Mouse (Mus musculus) regulatory T cell (primary cell): Measurements from ENCODE around the gene Gdpd1.
"Not testable (repeated sequence)": the region's sequence is repeated elsewhere in the genome, so short reads cannot be mapped to it uniquely, and the experiment has no call there.

ENCODE experiments used
- in situ Hi-C: fragments of 300-600 bp; cut with MboI, MseI; formaldehyde crosslinking; loops from one replicate; pipeline ENCODE4 v1.15.1; 2025; ENCODE audit warnings: high pct_unique_total_duplicates

The Gdpd1 gene

DNA sequence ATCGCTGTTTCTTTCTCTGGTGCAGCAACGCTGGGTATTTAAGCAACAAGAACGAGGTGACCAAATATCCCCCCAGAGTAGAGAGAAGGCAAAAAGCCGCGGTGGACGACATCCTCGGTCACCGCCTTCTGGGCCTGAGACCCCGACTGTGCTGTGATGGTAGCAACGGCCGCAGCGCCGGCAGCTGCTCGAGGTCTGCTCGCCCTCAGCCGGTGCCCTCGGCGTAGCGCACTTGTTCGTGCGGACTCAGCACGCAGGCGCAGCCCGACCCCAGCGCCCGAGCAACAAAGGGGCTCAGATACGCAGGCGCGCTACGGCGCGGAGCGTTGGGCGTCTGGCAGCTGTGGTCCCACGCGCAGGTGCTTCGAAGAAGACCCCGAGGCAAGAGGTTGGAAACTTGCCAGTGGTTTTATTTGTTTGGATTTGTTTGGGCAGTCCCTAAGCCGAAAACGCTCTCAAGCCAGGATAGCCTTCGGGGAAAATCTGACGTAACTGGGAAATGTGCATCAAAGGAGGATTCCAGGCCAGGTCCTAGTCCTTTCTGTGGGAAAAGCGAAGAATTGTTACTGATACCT, at the start of gene Gdpd1:
Gene Gdpd1, minus strand, starts transcription at position 197 of the 575 bp plus-strand sequence.
- in situ Hi-C loops, result no loop called here

DNA sequence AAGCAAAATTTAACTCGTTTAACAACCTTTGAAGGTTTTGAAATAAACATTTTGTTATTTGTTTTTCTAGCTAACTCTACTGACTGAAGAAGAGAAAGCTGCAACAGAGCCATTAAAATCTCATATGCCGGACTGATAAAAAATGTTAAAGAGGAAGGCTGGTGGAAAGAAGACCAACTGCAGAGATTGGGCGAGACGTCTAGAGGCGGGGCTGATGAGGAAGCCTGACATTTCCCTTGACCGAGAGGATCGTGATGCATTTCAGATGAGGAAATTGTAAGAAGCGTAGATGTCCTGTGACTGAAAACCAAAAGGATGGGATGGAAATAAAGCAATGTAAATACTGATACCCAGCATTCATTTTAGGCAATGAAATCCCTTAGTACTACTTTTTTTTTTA, 48.0 kb upstream of the Gdpd1 start:
- in situ Hi-C loops, result no loop called here

- in situ Hi-C loops, result no loop called here
Measured at GRCm38 (mm10) chr11:87110172-87110909, 36.5 kb upstream of the Gdpd1 start.

GRCm38 (mm10) chr11:87109519-87110171, 35.8 kb upstream of the Gdpd1 start:
- in situ Hi-C loops, result no loop called here

GRCm38 (mm10) chr11:87108755-87109518, 35.1 kb upstream of the Gdpd1 start, which contains the start of gene Ska2:
Gene Ska2 (plus strand): TSS chr11:87109234.
- in situ Hi-C loops, result no loop called here

- in situ Hi-C loops, result no loop called here
Measured at GRCm38 (mm10) chr11:87108409-87108754, 34.5 kb upstream of the Gdpd1 start, which contains the start of gene Prr11. Gene Prr11 (minus strand): TSS chr11:87108708.

GRCm38 (mm10) chr11:87087142-87087541, 13.3 kb upstream of the Gdpd1 start:
- in situ Hi-C loops, result loop anchor here (10.0 kb wide), 1 partner anchor 372 kb away; no protein-coding TSS in a partner anchor

- in situ Hi-C loops, result loop anchor here (10.0 kb wide), 1 partner anchor 372 kb away; no protein-coding TSS in a partner anchor
Measured at GRCm38 (mm10) chr11:87086290-87086984, 12.6 kb upstream of the Gdpd1 start, which contains the start of gene Smg8. Gene Smg8 (minus strand): TSS chr11:87086774.

DNA sequence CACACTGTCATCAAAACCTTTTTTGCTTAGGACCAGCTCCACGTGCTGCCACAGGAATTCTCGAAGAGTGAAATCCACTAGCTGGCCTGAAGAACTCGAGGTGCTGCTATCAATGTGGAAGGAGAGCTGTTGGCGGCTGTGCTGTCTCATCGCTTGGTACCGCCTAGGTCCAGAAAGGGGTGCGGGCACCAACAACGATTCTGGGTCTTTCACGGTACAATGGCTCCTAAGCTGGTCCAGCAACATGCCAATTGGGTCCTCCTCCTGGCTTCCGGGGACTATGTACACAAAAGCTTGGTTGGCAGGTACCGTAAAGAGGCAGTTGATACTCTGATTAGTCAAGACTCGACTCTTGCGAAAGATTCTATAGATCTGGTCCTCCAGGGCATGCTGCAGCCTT, 11.6 kb upstream of the Gdpd1 start:
- in situ Hi-C loops, result loop anchor here (10.0 kb wide), 1 partner anchor 371 kb away; no protein-coding TSS in a partner anchor

- in situ Hi-C loops, result loop anchor here (10.0 kb wide), 1 partner anchor 369 kb away; no protein-coding TSS in a partner anchor
Measured at GRCm38 (mm10) chr11:87083712-87084111, 9.8 kb upstream of the Gdpd1 start.

GRCm38 (mm10) chr11:87073343-87073865, 458 bp downstream of the Gdpd1 start:
- in situ Hi-C loops, result no loop called here

GRCm38 (mm10) chr11:87062087-87062486, 11.8 kb downstream of the Gdpd1 start:
- in situ Hi-C loops, result no loop called here

- in situ Hi-C loops, result no loop called here
Measured at GRCm38 (mm10) chr11:87060410-87060809, 13.5 kb downstream of the Gdpd1 start.

DNA sequence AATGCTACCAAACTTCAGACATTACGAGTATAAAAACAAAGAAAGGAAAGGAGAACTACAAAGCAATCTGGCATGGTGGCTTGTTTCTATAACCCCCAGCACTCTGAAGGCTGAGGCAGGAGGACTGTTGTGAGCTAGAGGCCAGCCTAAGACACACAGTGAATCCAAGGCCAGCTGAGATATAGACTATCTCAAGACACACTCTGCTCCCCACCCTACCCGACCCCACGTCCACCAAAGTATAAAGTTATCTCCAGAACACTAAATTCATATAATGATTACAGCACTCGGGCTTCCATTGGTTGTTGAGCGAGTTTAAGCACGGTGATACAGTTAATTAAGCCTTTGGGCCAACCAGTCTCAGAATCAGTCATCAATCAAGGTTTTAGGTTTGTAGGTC, 17.6 kb downstream of the Gdpd1 start:
- in situ Hi-C loops, result no loop called here

GRCm38 (mm10) chr11:87048900-87049299, 25.0 kb downstream of the Gdpd1 start:
- in situ Hi-C loops, result not testable (repeated sequence)

DNA sequence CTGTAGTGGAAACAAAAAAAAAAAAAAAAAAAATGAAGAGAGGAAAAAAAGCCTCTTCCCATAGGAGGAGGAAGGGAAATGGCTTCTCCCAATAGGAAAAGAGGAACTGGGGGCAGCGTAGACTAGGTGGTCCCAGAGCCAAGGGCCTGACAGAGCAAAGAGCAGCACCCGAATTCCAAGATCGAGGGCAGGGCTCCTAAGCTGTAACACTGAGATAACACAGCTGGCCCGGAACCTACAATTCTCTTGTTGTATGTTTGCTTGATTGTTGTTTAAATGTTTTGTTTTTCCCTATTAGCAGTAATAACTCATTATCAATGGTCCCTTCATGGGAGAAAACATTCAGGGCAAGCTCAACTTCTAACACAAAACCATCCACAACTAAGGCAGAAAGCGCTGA, 26.9 kb downstream of the Gdpd1 start:
- in situ Hi-C loops, result no loop called here

GRCm38 (mm10) chr11:87043052-87043451, 30.8 kb downstream of the Gdpd1 start:
- in situ Hi-C loops, result no loop called here

GRCm38 (mm10) chr11:87039307-87039963, 34.4 kb downstream of the Gdpd1 start:
- in situ Hi-C loops, result no loop called here

- in situ Hi-C loops, result no loop called here
Measured at GRCm38 (mm10) chr11:87036180-87036579, 37.7 kb downstream of the Gdpd1 start.

DNA sequence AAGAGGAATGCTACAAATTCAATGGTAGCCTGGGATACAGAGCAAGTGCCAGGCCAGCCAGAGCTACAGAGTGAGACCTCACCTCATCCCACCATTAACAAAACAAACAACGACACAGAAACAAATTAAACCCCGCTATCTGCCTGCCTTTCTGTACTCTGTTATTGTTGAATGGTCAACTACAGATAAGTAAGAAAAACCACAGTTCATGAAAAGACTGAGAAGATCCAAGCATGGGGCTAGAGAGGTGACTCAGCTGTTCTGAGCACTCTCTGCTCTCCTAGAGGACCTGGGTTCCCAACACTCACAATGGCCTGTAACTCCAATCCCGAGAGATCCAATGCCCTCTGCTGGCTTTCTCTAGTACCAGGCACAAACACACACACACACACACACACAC, 45.6 kb downstream of the Gdpd1 start:
- in situ Hi-C loops, result no loop called here
